Mouse (Mus musculus) liver, embryonic 12.5 days (tissue): Measurements from ENCODE around the gene Adgrf1. TPM values are rescaled to one million over a fixed set of nuclear protein-coding genes. Genes with fewer than 3 reads are reported as not detected.

Source experiments
- ATAC-seq: fragments of 200-750 bp; cut with Nextera tagmentation; 2 replicates; pipeline ENCODE4 v1.8.0; 2017; ENCODE audit warnings: moderate number of reproducible peaks, mild to moderate bottlenecking, moderate library complexity
- H3K27ac ChIP-seq: fragments of 300-500 bp; sonication (generic); 2 replicates; pipeline ENCODE4 v1.5.1; 2016; ENCODE audit warnings: mild to moderate bottlenecking
- H3K27me3 ChIP-seq: fragments of 300-500 bp; sonication (generic); replicated peaks from 2 replicates; pipeline ENCODE4 v1.6.1; 2016; ENCODE audit warnings: mild to moderate bottlenecking, moderate library complexity
- H3K36me3 ChIP-seq: fragments of 300-500 bp; sonication (generic); 2 replicates; pipeline ENCODE4 v1.6.1; 2016; ENCODE audit warnings: mild to moderate bottlenecking, moderate library complexity
- H3K4me1 ChIP-seq: fragments of 300-500 bp; sonication (generic); 2 replicates; pipeline ENCODE4 v1.6.1; 2016
- H3K4me2 ChIP-seq: fragments of 300-500 bp; sonication (generic); 2 replicates; pipeline ENCODE4 v1.6.1; 2016; ENCODE audit warnings: mild to moderate bottlenecking, moderate library complexity
- H3K4me3 ChIP-seq: fragments of 300-500 bp; sonication (generic); 2 replicates; pipeline ENCODE4 v1.5.1; 2016; ENCODE audit warnings: mild to moderate bottlenecking, moderate library complexity
- H3K9ac ChIP-seq: fragments of 300-500 bp; sonication (generic); 2 replicates; pipeline ENCODE4 v1.6.1; 2016; ENCODE audit warnings: mild to moderate bottlenecking, moderate library complexity
- H3K9me3 ChIP-seq: fragments of 300-500 bp; sonication (generic); replicated peaks from 2 replicates; pipeline ENCODE4 v1.6.1; 2016; ENCODE audit warnings: mild to moderate bottlenecking, moderate library complexity
- WGBS: fragments of 180-500 bp; shearing (Covaris S2); methylation state at CpG from one replicate; pipeline ENCODE4 v1.1.7; 2016; ENCODE audit not compliant: insufficient replicate concordance; 5-methylcytosine and 5-hydroxymethylcytosine counted together
- polyA plus RNA-seq: library from polyadenylated mRNA; unstranded; fragments of >200 nt; fragmentation: Nextera tagmentation; extraction: Ambion mirVana; gene quantifications from 2 replicates; pipeline ENCODE4 v1.2.1, GENCODE M21; 2016

Adgrf1 gene
- polyA plus RNA-seq, 1 experiment from 2014 or later = 0.13 TPM

DNA sequence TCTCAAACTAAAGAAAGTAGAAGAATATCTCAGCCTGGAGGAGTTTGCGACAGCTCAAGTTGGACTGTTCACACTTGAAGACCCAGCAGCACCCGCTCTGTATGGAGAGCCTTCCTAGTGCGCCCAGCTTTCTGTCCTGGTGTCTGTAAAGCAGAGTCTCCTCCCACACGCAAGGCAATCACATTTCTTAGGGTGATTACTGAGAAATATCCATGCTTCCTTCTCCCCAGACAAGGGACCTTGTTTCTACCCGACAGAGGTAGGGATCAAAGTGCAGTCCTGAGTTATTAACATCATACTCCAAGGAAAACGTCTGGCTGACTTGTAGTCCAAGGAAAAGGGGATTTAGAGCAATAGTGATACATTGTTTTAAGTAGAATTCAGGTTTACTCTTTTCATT is 6.1 kb downstream of the Adgrf1 start:
- 71% methylated on average over 6 of the region's 6 CpGs for WGBS
- no peak for ATAC-seq

DNA sequence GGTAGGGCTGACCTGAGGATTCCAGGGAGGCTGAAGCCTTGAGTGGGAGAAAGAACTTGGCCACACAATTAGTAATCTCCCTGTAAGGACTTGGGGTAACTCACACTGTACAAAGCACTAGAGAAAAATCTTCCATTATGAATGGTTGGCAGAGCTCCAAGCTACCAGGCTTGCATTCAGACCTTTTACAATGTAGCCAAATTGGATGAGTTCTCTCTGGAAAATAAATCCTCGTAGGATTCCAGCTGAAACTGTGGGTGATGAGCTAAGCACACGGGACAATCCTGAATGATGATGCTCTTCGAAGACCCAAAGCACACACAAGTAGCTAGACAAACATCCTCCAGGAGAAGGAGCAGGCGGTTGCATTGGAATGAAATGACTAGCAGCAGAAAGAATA is 7.1 kb downstream of the Adgrf1 start:
- H3K4me1 ChIP-seq = no peaks in the 10 kb centered on the region
- no peak for ATAC-seq
- H3K27me3 ChIP-seq = no peaks in the 10 kb centered on the region; the same call in 1 of the 2 replicates
- no peaks in the 10 kb centered on the region for H3K36me3 ChIP-seq
- WGBS = 63% methylated on average over 4 of the region's 4 CpGs
- no peak overlapping the region for H3K4me2 ChIP-seq
- H3K27ac ChIP-seq = no peak overlapping the region
- H3K9me3 ChIP-seq = no peaks in the 10 kb centered on the region
- no peak overlapping the region for H3K4me3 ChIP-seq
- no peak overlapping the region for H3K9ac ChIP-seq

More for the DNA sequence above, 6.1 kb downstream of the Adgrf1 start:
- Histone ChIP-seq H3K27ac (no peak overlapping the region), H3K9me3 (no peaks in the 10 kb centered on the region), H3K9ac (no peak overlapping the region), H3K4me1 (no peaks in the 10 kb centered on the region), H3K4me2 (no peak overlapping the region), H3K4me3 (no peak overlapping the region), H3K36me3 (no peaks in the 10 kb centered on the region), H3K27me3 (no peaks in the 10 kb centered on the region; the same call in 1 of the 2 replicates)

DNA sequence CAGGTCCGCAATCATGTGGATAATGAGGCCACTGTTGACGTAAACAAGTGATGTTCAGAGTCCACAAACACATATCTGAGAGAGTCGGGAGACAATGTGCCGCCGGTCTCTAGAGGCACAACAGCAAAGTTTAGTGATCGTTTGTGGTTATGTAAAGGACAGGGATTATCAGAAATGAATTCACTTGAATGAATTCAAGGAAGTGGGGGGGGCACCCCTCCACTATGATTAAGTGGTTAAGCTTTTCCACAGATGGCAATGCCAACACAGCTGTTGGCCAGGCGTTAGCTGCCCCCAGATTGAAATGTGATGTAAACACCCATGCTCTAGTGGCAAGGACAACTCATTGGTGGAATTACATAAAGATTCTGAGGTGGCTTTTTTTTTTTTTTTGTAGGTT is 9.5 kb downstream of the Adgrf1 start:
- 62% methylated on average over 7 of the region's 7 CpGs for WGBS
- Histone ChIP-seq H3K9me3 (no peaks in the 10 kb centered on the region), H3K4me3 (no peak overlapping the region), H3K27me3 (no peaks in the 10 kb centered on the region; the same call in 1 of the 2 replicates), H3K9ac (no peak overlapping the region), H3K4me2 (no peak overlapping the region), H3K36me3 (no peaks in the 10 kb centered on the region), H3K4me1 (no peaks in the 10 kb centered on the region), H3K27ac (no peak overlapping the region)
- no peak for ATAC-seq

DNA sequence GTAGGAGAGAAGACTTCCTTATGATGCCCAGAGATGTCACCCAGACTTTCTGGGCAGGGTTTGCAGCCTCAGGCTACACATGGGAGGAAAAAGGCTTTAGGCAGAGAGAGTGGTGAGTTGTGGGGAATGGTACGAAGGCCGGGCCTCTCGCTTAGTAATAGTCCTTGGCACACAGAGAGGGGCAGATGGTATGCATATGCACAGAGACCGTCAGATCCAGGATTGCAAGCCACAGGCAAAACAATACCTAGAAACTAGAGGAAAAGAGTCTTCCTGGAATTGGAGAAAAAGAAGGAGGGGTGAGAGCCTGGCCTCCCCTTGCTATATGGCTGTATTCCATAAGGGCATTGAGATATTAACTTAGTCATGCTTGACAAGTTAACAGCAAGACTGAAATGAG is 12.2 kb downstream of the Adgrf1 start:
- Histone ChIP-seq H3K4me1 (no peaks in the 10 kb centered on the region), H3K4me2 (no peak overlapping the region), H3K4me3 (no peak overlapping the region), H3K9ac (no peak overlapping the region), H3K9me3 (no peaks in the 10 kb centered on the region; the same call in 1 of the 2 replicates), H3K27me3 (no peaks in the 10 kb centered on the region; the same call in 1 of the 2 replicates), H3K27ac (no peak overlapping the region), H3K36me3 (no peaks in the 10 kb centered on the region)
- ATAC-seq = no peak
- WGBS = 71% methylated on average over 4 of the region's 4 CpGs

DNA sequence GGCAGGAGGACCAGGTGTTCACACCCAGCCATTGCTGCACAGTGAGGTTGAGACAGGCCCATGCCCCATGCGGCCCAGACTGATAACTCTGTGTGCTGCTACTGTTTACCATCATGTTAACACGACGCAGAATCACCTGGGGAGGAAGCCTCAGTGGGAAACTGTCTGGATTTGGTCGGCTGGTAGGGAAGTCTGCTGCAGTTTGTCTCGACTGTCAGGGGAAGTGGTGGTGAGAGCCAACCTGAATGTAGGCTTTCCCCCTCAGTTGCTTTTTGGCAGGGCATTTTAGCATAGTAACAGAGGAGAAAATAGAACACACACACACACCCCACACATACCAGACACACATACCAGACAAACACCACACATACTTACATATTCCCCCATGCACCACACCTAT is 12.7 kb downstream of the Adgrf1 start:
- Histone ChIP-seq H3K4me3 (no peak overlapping the region), H3K9ac (no peak overlapping the region), H3K4me2 (no peak overlapping the region), H3K27me3 (no peaks in the 10 kb centered on the region; the same call in 1 of the 2 replicates), H3K4me1 (no peaks in the 10 kb centered on the region), H3K27ac (no peak overlapping the region), H3K9me3 (no peaks in the 10 kb centered on the region; the same call in 1 of the 2 replicates), H3K36me3 (no peaks in the 10 kb centered on the region)
- ATAC-seq = no peak
- 52% methylated on average over 5 of the region's 5 CpGs for WGBS

DNA sequence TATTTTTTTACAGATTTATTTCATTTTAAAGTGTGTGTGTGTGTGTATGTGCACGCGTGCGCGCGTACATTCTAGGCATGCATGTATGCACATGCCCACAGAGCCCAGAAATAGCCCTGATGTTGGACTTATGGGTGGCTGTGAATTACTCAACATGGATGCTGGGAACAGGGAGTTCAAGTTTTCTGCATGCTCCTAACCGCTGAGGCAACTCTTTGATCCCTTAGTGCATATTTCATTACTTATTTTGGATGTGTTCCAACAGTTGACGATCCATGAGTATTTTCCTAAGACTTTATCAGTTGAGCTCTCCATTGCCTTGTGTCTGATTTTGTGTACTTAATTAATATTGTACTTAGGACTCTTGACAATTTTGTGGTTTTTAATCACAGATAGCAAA is 29.4 kb downstream of the Adgrf1 start:
- Histone ChIP-seq H3K4me1 (no peaks in the 10 kb centered on the region), H3K9me3 (no peaks in the 10 kb centered on the region), H3K4me2 (no peak overlapping the region), H3K4me3 (no peak overlapping the region), H3K9ac (no peak overlapping the region), H3K36me3 (no peaks in the 10 kb centered on the region), H3K27me3 (no peaks in the 10 kb centered on the region), H3K27ac (no peak overlapping the region)
- WGBS = 81% methylated on average over 7 of the region's 7 CpGs
- no peak for ATAC-seq

DNA sequence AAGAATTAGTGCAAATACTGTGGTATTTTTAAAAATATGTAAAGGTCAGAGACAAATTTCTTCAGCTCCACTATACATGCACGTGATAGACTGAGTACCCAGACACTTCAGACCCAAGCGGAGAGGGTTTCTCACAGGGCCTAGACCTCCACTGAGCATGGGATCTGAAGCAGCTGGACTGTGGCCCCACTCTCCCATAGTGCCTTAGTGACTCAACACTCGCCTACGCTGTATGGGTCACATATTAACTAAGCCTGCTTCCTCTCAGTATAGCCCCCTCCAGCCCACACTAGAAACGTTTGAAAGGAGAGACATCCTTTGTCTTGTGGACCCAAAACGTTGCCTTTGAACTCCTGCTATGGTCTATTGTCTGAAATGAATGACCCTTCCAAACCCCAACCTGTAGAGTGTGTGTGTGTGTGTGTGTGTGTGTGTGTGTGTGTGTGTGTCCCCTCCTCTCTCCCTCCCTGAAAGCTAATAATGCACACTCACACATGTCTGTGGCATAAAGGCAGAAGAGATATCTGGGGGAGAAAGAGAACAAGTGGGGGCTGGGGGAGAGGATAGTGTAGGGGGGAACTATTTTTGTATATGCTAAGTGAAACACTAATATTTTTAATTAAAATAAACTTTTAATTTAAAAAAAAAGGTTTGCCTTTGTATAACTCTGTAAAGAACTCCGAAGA is 56.0 kb downstream of the Adgrf1 start:
- 46% methylated on average over 7 of the region's 7 CpGs for WGBS
- Histone ChIP-seq H3K27me3 (no peaks in the 10 kb centered on the region), H3K4me3 (peak overlapping the region; percentile 42), H3K27ac (0 out of 2 replicates have a peak overlapping the region, but pooled peaks have one; percentile 87), H3K9me3 (no peaks in the 10 kb centered on the region), H3K4me2 (peak overlapping the region; percentile 74), H3K36me3 (no peaks in the 10 kb centered on the region), H3K9ac (peak overlapping the region; percentile 65), H3K4me1 (peaks cover 56% of the 10 kb centered on the region)
- ATAC-seq = no peak

DNA sequence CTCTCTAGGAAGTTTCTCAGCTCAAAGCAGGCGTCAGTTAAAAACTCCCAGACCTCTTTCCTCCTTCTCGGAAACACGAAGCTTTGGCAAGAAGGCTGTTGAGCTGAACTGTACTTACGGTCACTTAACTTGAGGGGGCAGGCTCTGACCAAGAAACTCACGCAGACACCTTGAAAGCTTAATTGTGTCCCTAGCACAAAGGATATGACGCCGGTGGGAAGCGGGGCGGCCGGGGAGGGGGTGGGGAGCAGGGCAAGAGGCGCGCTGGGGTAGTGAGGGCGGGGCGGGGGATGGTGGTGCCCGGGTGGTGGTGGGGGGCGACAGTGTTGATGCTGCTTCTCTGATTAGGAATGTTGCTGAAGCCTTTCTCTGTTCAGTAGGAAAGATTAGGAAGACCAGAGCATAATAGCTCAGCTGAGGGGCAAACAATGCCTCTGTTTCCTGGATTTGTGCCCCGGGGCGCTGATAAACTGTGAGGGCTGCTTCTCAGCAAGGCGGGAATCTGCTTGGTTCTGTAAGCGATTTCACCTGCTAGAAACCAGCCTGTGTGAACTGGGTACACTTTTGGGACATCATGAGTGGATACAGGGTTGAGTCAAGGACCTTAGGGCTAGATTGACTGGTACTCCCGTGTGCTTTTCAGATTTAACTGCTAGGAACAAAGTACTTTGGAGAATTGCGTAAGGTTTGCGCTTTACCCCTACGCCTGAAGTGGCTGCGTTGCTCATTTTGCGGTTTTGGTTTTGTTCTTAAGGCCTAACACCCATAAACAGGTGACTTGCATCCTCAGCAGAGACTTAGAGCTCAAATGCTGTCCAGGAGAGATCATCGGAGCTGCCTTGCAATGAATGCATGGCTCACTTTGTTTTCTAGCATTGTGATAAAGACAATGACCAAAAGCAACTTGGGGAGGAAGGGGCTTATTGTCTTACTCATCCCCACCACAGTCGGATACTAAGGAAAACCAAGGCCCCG is 56.9 kb downstream of the Adgrf1 start:
- 6% methylated on average over 29 of the region's 29 CpGs for WGBS
- H3K4me2 ChIP-seq = peak overlapping the region; percentile 74
- H3K27ac ChIP-seq = peak overlapping the region; percentile 87
- peaks cover 65% of the 10 kb centered on the region for H3K4me1 ChIP-seq
- peak overlapping the region; percentile 65 for H3K9ac ChIP-seq
- H3K27me3 ChIP-seq = no peaks in the 10 kb centered on the region
- ATAC-seq = peak; percentile 17
- no peaks in the 10 kb centered on the region for H3K9me3 ChIP-seq
- no peaks in the 10 kb centered on the region for H3K36me3 ChIP-seq
- peak overlapping the region; percentile 42 for H3K4me3 ChIP-seq

DNA sequence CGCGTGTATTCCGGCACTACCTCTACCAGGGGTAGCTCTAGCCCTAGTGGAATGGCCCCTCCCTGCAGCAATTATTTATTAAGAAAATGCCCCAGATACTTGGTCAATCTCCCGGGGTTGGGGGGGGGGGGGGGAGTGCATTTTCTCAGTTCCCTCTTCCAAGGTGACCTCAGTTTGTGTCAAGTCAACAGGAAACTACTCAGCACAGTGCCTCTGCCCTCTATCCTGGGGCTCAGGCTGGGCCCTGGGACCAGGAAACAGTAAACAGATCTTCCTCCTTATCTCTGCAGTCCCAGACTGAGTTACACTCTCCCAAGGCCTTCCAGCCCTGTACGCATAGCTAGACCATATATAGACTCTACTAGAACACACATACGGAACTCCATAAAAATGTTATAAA is 57.7 kb downstream of the Adgrf1 start:
- peak overlapping the region; percentile 74 for H3K4me2 ChIP-seq
- no peak overlapping the region for H3K4me3 ChIP-seq
- peak overlapping the region; percentile 87 for H3K27ac ChIP-seq
- H3K9ac ChIP-seq = peak overlapping the region; percentile 65
- peak; percentile 90 for ATAC-seq
- H3K4me1 ChIP-seq = peaks cover 73% of the 10 kb centered on the region
- H3K27me3 ChIP-seq = no peaks in the 10 kb centered on the region
- no peaks in the 10 kb centered on the region for H3K36me3 ChIP-seq
- WGBS = 27% methylated on average over 5 of the region's 6 CpGs
- H3K9me3 ChIP-seq = no peaks in the 10 kb centered on the region

DNA sequence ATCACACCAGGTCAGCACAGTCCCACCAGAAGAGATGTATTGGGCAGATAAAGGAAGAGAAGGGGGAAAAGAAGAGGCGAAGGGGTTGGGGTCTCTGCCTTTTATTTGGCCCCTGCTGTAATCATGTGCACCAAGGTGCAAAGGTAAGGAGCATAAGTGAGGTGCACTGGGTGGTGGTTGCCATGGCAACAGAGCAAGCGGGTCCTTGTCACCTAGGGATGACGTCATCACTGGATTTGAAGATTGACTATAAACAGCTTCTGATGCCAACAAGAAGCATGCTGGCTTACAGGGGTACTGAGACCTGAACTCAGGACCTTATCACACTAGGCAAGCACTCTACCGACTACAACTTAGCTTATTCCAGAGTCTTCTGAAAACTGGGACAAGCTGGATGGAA is 59.1 kb downstream of the Adgrf1 start:
- Histone ChIP-seq H3K27me3 (no peaks in the 10 kb centered on the region), H3K27ac (peak overlapping the region; percentile 87), H3K4me2 (peak overlapping the region; percentile 46), H3K4me3 (0 out of 2 replicates have a peak overlapping the region, but pooled peaks have one; percentile 1), H3K9me3 (no peaks in the 10 kb centered on the region), H3K9ac (no peak overlapping the region), H3K4me1 (peaks cover 85% of the 10 kb centered on the region), H3K36me3 (no peaks in the 10 kb centered on the region)
- ATAC-seq = no peak
- WGBS = 49% methylated on average over 4 of the region's 4 CpGs

DNA sequence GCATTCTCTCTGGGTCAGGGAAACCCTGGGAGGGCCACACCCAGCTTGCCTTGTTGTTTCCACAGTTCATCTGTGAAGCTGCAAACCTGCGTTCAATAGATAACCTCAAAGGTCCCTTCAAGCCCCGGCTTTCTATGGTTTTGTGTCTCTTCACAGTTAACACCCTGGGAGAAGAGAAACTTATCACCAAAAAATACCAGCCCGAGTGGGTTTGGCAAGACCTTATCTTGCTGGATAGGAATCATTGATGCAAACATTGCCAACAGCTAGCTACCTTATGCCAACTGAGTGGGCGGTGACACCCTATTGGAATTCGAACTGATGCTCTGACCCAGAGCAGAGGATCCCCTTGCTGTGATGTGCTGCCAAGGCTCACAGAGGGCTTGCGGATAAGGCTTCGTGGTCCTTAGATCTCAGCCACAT is 59.6 kb downstream of the Adgrf1 start:
- peaks cover 87% of the 10 kb centered on the region for H3K4me1 ChIP-seq
- WGBS = 28% methylated on average over 7 of the region's 7 CpGs
- H3K9me3 ChIP-seq = no peaks in the 10 kb centered on the region
- H3K4me3 ChIP-seq = 0 out of 2 replicates have a peak overlapping the region, but pooled peaks have one; percentile 1
- H3K36me3 ChIP-seq = no peaks in the 10 kb centered on the region
- peak overlapping the region; percentile 46 for H3K4me2 ChIP-seq
- H3K9ac ChIP-seq = peak overlapping the region; percentile 39; the same call in 1 of the 2 replicates
- peak; percentile 83 for ATAC-seq
- no peaks in the 10 kb centered on the region for H3K27me3 ChIP-seq
- H3K27ac ChIP-seq = peak overlapping the region; percentile 87

DNA sequence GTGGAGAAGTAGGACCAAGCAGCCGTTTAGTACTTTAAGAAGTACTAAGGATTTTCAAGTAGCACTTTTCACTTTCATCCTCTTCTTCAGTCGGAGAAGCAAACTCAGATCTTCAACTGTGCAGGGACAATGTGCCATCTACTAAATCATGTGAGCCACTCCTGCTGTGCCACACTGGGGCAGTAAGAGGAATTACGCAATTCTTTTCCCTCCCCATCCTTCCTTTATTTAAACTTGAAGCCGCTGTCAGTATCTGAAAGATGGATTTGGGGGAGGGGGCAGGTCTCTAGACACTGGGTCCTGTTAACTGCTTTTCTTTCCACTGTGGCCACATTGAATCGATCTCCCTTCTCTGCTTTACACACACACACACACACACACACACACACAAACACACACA is 62.6 kb downstream of the Adgrf1 start:
- ATAC-seq = no peak
- 46% methylated on average over 5 of the region's 5 CpGs for WGBS
- Histone ChIP-seq H3K4me3 (no peak overlapping the region), H3K36me3 (no peaks in the 10 kb centered on the region), H3K27me3 (no peaks in the 10 kb centered on the region), H3K4me1 (peaks cover 69% of the 10 kb centered on the region), H3K27ac (no peak overlapping the region), H3K9ac (no peak overlapping the region), H3K9me3 (no peaks in the 10 kb centered on the region), H3K4me2 (no peak overlapping the region)
